Mouse (Mus musculus) fat pad, adult 2 months (tissue): ENCODE measurements at regions not wholly inside any gene's neighbourhood (a gene's known extent, or its start where the extent isn't known, plus 50 kb on each side); places are given as distances from the start of the nearest gene placed in this dataset.
A peak's percentile ranks its signal among the peaks of the same experiment; 100 is the strongest.
"Not testable (repeated sequence)": the region's sequence is repeated elsewhere in the genome, so short reads cannot be mapped to it uniquely, and the experiment has no call there.

ENCODE experiments used
- DNase-seq: peaks from one replicate; pipeline ENCODE4 v3.0.0-alpha.2; 2011; ENCODE audit warnings: low read depth, low spot score; ENCODE audit errors: extremely low read depth

- not testable (repeated sequence) for DNase-seq
Measured at GRCm38 (mm10) chr15:90882349-90882748, 167.4 kb downstream of the Kif21a start.

DNA sequence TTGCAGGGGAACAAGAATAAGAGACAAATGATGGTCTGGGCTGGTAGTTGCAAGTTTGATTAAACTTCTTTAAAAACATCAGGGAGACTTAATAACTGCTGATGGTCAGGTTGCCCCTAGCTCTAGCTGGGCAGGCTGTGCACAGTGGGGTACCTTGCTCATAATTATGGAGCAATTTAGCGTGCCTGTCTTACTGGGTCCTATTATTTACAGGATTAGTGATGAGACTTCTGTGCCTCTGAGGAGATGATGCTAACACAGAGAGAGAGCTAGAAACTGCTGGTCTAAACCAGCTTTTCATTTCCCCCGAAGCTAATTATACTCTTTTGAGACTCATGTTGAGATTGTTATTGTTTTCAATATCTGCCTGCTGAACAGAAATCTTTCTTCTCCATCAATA, 180.3 kb downstream of the Kif21a start:
- no peak for DNase-seq

DNA sequence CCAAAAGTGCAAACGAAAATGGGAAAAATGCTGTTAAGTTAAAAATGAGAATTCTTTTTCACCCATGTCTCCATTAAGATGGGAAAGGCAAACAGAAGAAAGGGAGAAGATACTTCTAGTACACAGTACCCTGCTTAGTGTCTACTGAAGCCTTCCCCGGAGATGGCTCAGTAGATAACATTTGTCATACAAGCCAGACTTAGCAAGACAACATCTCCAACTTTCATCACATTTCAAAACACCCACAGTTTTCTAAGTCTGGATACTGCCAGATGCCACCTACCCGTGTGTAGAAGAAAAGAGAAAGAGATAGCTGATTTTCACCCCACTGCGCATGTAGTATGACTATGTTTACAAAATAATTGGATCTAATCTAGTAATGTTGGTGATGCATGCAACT, 174.5 kb upstream of the Cpne8 start:
- not testable (repeated sequence) for DNase-seq

GRCm38 (mm10) chr15:90851991-90852390, 172.8 kb upstream of the Cpne8 start:
- DNase-seq, result no peak

DNA sequence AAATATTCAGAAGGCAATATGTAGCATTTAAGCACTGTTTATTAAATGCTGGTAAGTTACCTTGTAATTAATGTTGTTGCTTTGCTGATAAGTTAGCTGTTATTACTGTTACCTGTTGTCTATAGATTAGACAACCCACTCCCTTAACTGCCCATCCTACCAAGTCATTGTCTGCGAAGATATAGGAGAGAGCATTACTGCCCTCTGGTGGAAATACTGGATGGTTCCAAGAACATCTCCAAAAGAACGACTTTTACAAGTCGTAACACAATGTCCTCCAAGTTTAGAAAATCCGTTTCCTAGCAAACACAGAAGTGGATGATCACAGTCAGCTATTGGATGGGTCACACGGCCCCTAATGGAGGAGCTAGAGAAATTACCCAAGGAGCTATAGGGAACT, 162.2 kb upstream of the Cpne8 start:
- no peak for DNase-seq

DNA sequence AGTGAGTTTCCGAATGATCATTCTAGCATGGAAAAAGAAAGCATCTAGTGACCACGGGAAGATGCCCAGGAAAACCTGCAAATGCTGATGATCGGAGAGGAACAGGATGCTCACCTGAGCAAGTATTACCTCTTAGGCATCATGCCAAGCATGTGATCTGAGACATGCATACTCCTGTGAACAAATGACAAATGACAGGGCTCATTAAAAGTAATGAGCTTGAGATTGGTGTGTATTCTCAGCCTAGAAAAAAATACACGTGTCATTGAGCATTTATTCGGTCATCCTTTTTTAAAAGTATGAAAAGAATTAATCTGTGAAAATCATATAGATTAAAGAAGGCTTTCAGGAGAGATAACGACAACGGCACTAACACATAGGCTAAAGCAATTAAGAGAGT, 156.4 kb upstream of the Cpne8 start:
- DNase-seq, result no peak

DNA sequence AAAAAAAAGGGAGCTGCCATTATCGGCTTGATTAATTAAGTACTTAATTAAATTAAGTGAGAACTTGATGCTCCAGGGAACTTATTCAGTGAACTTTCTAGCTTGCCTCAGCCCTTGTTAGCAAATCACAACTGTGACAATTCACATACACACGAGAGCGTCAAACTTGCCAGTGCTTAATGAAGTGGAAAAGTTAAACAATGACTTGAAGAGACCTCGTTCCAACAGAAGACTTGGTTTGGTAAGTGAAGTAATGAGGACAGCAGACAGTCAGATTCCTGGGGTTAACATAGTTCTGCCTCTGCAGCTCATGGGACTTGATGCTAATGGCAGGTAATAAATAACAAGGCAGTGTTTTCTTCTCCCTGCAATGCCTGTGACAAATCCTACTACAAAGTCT, 148.6 kb upstream of the Cpne8 start:
- no peak for DNase-seq

DNA sequence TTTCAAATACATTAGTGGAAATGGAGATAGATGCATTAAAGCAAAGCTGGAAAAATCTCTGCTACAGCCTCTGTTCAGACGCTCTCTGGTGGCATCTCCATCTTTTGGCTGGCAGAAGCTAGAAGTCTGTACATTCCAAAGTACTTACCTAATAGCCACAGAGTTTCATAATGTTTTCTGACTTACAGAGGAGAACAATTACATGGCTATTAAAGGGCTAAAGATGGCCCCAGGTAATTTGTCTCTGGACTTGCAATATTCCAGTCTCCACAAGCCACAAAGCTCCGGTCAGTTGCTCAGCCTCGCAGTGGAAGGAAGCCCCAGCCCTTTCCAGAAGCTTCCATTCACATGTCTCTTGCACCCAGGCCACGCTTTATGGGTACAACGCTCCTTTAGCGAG, 143.1 kb upstream of the Cpne8 start:
- peak; percentile 30 for DNase-seq

- no peak for DNase-seq
Measured at GRCm38 (mm10) chr15:90819949-90820655, 140.9 kb upstream of the Cpne8 start.

DNA sequence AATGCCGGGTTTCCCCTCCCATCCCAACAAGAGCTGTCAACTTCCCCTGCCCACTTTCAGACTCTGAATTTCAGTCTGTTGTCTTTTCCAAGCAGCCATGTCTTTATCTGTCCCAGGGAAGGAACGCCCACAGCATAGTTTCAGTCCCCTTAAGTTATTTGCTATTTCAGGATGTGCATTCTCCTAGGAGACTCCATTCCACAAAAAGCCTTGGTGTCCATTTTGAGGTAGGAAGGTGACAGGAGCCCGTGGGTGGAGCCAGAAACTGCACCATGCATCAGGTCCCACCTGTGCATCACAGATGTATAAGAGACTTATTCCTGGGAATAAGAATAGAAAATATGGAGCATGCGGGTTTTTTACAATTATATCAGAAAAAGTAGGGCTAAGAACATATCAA, 138.9 kb upstream of the Cpne8 start:
- no peak for DNase-seq

DNA sequence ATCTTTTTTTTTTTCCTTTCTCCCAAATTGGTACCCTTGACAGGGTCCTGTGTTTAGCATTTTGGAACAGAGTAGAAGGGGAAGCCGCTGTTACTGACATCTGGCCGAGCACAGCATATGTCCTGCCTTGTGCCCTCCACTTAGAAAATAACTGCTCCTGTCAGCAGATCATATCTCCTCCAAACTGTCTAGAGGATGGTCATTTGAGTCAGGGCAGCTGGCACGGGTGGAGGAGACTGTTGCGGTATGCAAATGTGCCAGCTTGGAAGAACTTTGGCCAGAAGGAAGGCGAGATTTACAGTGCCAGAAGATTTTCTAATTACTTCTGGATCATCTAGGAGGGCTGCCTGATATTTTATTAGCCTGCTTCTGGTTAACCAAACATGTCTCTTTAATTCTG, 134.7 kb upstream of the Cpne8 start:
- DNase-seq, result no peak

DNA sequence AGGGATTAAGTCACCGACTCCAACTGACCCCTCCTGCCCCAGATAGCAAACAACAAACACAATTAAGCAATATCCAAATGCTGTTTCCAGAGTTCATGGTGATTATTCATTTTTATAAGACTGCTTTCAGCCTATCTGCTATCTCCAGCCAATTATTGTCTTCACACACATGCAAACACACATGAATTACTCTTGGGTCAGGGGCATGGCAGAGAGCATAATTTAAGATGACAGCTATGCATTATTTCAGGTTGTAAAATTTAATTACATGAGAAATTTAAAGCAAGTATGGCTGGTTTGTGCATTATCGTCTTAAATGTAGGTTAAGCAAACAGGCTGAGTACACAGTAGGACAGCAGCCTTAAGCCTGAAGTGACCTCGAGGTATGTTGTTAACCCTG, 131.1 kb upstream of the Cpne8 start:
- no peak for DNase-seq

DNA sequence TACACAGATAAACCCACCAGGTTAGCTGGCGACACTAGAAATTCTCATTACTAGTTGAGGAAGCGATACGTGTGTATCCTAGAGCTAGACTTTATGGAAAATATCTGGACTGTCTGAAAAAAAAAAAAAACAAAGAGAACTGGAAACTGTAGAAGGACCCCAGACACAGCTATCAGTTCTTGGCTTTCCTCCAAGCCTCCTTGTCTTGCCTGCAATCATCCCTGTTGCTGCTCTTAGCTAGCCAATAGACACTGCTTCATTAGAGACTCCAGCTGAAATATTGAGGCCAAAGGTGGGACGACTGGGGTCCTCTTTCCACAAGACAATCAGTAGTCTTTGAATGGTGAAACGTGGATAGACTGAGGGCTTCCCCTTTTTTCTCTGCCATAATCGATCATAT, 129.0 kb upstream of the Cpne8 start:
- DNase-seq, result no peak

- DNase-seq, result no peak
Measured at GRCm38 (mm10) chr15:90798056-90798455, 118.8 kb upstream of the Cpne8 start.

DNA sequence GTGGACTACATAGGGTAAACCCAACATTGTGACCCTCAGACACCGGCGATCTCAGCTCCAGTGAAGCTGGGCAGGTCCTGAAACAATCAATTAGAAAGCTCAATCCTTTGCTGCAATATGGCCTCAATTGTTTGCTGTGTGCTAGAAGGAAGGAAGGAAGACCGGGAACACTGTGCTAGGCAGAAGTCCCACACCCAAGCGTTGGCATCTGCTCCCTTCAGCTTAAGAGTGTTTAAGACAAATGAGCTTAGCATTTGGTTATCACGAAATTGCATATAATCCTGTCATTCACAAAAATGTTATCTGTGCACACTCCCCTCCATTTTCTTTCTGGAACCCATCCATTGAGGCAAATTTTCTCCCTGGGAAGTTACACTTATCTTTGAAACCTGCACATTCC, 110.7 kb upstream of the Cpne8 start:
- DNase-seq, result no peak

DNA sequence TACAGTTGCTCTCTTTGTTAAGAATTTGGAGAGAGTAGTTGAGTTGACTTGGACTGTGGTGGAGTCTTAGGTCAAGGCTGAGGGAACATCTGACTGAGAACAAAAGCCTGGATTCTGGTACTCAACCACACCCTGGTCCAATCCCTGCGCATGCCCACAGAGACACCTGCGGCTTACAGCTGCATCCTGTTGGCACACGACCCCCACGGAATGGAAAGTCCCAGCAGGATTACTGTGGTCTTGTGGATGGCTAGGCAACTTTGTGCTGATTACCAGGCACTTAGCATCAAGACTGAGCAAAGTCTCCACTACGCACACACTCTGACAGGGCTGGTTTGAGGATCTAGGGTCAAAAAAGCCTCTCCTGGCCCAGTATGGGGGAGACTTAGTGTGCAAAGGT, 105.5 kb upstream of the Cpne8 start:
- DNase-seq, result no peak

DNA sequence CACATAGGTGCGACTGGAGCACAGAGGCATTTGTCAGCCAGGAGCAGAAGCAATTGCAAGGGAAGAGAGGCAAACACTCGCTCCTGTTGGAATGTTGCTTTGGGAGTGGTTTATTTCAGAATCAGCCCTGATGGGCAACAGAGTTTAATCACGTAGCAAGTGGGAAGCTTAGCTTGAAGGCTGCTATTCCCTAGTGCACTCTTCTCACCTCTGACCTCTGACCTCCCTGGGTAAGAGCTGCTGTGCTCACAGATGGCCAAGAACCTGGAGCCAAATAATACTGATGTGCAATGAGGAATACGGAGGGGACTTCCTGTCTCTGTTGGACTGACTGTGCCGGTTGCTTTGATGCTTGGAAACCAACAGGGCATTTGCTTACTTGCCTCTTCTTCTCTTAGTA, 88.3 kb upstream of the Cpne8 start:
- DNase-seq, result no peak

- not testable (repeated sequence) for DNase-seq
Measured at GRCm38 (mm10) chr15:90764501-90764900, 85.3 kb upstream of the Cpne8 start.

DNA sequence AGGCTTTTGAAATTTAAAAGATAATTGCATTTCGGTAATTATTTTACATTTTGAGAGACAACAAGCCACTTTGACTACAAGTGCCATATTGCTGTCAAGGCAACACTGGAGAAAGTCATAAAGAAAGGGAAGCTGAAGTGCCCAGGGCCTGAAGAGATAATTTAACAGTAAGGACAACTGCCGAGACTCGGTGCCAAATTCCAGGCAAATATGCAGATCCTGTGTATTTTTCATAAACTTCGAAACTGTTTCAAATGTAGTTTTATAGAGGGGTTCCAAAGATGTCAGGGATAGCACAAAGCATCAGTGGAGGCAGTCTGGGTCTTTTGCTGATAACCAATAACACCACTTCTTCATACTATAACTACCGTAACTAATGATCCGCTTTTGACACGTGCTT, 54.7 kb upstream of the Cpne8 start:
- no peak for DNase-seq
